Mouse (Mus musculus): ENCODE measurements around the gene Chd1l. TPM values are rescaled to one million over a fixed set of nuclear protein-coding genes. Genes with fewer than 3 reads are reported as not detected.

Gene Chd1l
- polyA plus RNA-seq (2012; rRNA removed): 2.3 and 3.0 TPM in 2 replicates

DNA sequence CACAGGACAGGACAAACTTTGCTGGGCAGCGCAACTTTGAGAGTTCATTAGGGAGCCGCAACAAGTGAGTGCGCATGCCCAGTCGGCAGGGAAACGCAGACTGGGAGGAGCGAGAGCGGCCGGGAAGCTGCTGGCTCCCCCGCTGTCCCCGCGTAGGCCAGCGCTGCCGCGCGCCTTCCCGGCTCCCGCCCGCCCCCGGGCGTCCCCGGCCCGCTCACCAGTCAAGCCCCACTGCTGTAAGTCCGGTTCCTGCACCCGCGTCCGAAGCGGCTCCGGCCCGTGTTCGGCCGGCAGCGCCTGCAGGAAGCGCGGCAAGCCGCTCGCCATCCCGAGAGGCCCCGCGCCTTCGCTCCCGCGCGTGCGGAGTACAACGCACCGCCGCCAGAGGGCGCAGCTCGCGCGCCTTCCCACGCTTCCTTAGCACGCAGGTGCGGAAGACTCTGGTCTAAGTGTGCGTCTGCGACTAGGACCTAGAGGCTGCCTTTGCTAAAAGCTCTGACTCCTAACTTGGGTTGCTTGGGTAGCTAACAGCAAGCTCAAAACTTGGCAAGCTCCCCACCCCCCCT is at the start of gene Chd1l:
TSS of gene Chd1l (minus strand) at position 359 of the 566 bp plus-strand sequence.

DNA sequence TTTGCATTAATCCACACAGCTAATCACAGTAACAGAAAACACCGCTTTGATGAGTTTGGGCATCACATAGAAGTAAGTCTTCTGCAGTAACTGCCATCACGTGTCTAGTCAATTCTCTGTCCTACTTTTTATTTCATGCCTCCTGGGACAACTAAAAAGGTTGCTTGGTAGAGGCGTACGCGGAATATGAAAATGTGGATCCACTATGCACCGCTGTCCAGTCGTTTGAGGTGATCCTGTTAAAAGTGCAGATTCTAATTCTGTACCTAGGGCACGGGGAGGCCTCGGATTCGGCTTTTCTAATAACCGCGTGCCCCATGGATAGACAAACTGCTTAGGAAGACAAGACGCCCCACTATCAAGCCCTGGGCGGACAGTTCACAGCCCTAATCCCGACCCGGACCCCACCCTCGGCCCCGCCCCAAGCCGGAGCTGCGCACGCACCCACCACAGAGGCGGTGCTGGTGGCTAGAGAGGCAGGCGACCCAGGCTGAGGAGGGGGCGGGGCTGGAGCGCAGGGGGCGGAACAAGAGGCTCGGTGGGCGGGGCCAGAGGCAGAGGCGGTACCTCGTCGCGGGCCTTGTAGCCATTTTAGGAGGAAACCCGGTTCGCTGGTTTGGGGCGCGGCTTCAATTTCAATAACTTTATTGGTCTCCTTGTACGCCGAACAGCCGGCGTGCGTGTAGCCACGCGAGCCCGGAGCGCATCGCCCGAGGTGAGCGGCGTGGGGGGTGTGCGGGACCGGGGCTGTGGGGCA is 47.8 kb upstream of the Chd1l start, which contains the start of gene Prkab2:
TSS of gene Prkab2 (plus strand) at position 539 of the 757 bp plus-strand sequence.

DNA sequence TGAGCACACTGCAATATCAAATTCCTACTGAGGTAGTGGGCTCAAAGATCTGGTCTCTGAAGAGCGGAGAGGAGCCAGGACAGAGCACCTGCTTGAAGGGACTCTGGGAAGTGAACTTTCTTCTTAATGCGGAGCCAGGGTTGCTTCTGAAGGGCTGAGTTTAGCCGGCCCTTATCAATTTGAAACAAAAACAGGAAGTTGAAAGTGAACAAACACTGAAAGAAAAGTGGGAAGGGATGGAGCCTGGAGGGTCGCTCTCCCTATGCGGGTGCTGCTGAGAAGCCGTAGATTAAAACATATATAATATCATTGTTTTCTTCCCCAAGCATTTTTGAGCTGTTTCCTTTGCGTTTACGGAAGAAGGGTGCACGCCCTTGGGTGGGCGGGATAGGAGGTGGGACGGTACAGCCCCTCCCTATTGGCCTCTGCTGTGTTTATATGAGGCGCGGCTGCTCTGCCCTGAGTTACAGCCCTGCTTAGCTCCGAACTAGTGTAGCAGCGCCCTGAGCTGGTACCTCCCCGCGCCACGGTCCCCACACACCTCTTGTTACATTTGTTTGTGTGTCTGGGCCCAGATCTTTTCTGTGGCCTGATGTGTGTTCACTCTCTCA is 18.5 kb upstream of the Chd1l start, which contains the start of gene Fmo5:
TSS of gene Fmo5 (plus strand) at position 414 of the 611 bp plus-strand sequence.

Other genes starting within 250 kb of the Chd1l start
- gene Olfr1402, start 188.2 kb downstream of the Chd1l start, polyA plus RNA-seq (2012; rRNA removed): not detected in 2 replicates
- gene Fmo5, start 18.6 kb upstream of the Chd1l start, polyA plus RNA-seq (2012; rRNA removed): 5.2 and 9.9 TPM in 2 replicates
- 4.3 and 4.6 TPM in 2 replicates for gene Prkab2, start 48.0 kb upstream of the Chd1l start, polyA plus RNA-seq (2012; rRNA removed)
- gene Gm17651, start 64.5 kb upstream of the Chd1l start, polyA plus RNA-seq (2012; rRNA removed): not detected in 2 replicates